Mouse (Mus musculus): ENCODE measurements around the gene Erc2.

DNA sequence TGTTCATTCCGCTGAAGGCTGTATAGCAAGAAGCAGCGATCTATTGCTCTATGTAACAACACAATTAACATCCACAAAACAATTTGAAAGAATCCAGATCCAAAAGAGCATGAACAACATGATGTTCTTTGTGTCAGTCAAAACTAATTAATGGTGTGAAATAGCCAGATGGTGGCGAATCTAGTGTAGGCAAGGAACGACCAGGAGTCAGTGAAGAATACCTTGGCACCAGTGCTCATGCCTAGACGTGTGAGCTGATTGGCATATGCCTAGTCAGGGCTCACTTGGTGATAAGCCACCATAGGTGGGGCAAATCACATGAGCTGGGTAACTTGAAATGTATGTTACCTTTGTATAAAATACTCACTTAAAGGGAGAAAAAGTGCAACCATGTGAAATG lies 265.3 kb downstream of the Erc2 start:
- TF ChIP-seq POLR2A (IDR thresholded peaks at IDR 0.05; ENCODE audit: extremely low read depth, insufficient read depth, low read length) (no peak), CTCF (IDR thresholded peaks at IDR 0.05; ENCODE audit: low read depth, low read length) (no peak)
